Mouse (Mus musculus): ENCODE measurements around the gene Ccl4.

DNA sequence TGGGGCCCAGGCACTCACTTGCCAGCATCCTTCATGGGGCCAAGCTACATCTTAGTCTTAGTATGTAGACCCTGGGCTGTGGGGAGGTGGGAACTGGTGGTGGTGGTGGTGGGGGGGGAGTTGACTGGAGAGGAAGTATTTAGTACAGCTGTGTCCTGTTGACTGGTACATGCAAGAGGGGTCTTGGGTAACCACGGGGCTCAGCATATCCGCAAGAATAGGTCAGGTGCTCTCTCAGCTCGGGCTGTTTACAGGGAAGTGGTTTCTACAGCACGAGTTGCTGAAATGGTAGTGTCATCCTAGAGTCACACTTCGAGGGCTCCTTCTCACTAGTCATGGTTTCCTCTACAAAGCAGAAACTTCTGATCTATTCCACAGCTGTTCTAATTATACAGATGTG, 22.2 kb upstream of the Ccl4 start:
- TF ChIP-seq CTCF (IDR thresholded peaks at IDR 0.05; ENCODE audit: low read depth, low read length) (no peak), POLR2A (IDR thresholded peaks at IDR 0.05; ENCODE audit: extremely low read depth, insufficient read depth, low read length) (no peak)

Data from liver, adult 2 months (tissue).